Mouse (Mus musculus) limb, embryonic 11.5 days (tissue): ENCODE data around the gene Ppp1r14a. TPM values are rescaled to one million over a fixed set of nuclear protein-coding genes. Genes with fewer than 3 reads are reported as not detected.

Source experiments
- ATAC-seq: fragments of 200-750 bp; cut with Nextera tagmentation; 2 replicates; pipeline ENCODE4 v1.8.0; 2017; ENCODE audit warnings: low read depth; ENCODE audit not compliant: insufficient number of reproducible peaks, low FRiP score, low TSS enrichment
- DNase-seq: peaks from one replicate; pipeline ENCODE4 v3.0.0-alpha.2; 2015; ENCODE audit warnings: low spot score
- H3K27ac ChIP-seq: fragments of 300-500 bp; sonication (generic); replicated peaks from 2 replicates; pipeline ENCODE4 v1.5.1; 2014; ENCODE audit warnings: low read depth, mild to moderate bottlenecking, low read length
- H3K27me3 ChIP-seq: fragments of 300-500 bp; sonication (generic); 2 replicates; pipeline ENCODE4 v1.6.1; 2014; ENCODE audit warnings: mild to moderate bottlenecking, low read length, mixed read lengths; ENCODE audit not compliant: control insufficient read depth, insufficient read depth
- H3K36me3 ChIP-seq: fragments of 300-500 bp; sonication (generic); 2 replicates; pipeline ENCODE4 v1.6.1; 2014; ENCODE audit warnings: mild to moderate bottlenecking, low read length, moderate library complexity, mixed read lengths; ENCODE audit not compliant: control insufficient read depth, insufficient read depth
- H3K4me1 ChIP-seq: fragments of 300-500 bp; sonication (generic); 2 replicates; pipeline ENCODE4 v1.6.1; 2014; ENCODE audit warnings: low read length, mixed read lengths; ENCODE audit not compliant: control insufficient read depth, insufficient read depth
- H3K4me2 ChIP-seq: fragments of 300-500 bp; sonication (generic); 2 replicates; pipeline ENCODE4 v1.6.1; 2014; ENCODE audit warnings: low read depth, mild to moderate bottlenecking, moderate library complexity; ENCODE audit not compliant: severe bottlenecking
- H3K4me3 ChIP-seq: fragments of 300-500 bp; sonication (generic); 2 replicates; pipeline ENCODE4 v1.5.1; 2014; ENCODE audit warnings: low read depth, low read length
- H3K9ac ChIP-seq: fragments of 300-500 bp; sonication (generic); 2 replicates; pipeline ENCODE4 v1.6.1; 2014; ENCODE audit warnings: mild to moderate bottlenecking, low read length
- H3K9me3 ChIP-seq: fragments of 300-500 bp; sonication (generic); 2 replicates; pipeline ENCODE4 v1.6.1; 2016; ENCODE audit warnings: low read length; ENCODE audit not compliant: control insufficient read depth
- WGBS: fragments of 180-500 bp; shearing (Covaris S2); extraction: QIAGEN DNeasy Blood & Tissue Kit; methylation state at CpG from one replicate; pipeline ENCODE4 v1.1.7; 2014; 5-methylcytosine and 5-hydroxymethylcytosine counted together
- polyA plus RNA-seq: library from polyadenylated mRNA; unstranded; fragments of >200 nt; fragmentation: Nextera tagmentation; extraction: Ambion mirVana; gene quantifications from 2 replicates; pipeline ENCODE4 v1.2.1, GENCODE M21; 2014

Gene Ppp1r14a
- 3.5 and 3.8 TPM in 2 replicates for polyA plus RNA-seq

DNA sequence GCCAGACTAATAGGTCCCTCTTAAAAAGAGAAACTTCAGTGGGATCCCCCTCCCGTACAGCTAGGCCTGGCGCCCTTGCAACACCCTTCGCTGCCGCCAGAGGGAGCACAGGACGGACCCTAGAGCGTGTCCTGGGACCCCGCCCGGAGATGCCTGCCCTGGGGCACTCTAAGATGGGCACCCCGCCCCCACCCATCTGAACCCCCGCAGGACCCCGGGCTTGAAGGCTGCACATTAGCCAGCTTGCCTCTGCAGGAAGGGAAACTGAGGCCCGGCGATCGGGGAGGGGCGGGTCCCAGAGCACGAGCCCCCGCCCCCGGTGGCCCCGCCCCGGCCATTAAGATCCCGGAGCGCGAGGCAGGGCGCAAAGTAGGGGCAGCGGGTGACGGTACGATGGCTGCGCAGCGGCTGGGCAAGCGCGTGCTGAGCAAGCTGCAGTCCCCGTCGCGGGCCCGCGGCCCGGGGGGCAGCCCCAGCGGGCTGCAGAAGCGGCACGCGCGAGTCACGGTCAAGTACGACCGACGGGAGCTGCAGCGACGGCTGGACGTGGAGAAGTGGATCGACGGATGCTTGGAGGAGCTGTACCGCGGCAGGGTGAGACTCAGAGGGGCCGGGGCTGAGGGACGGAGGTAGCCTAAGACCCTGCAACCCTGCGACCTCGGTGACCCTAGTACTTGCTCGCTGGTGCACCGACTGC lies at the start of gene Ppp1r14a:
Ppp1r14a (plus strand) TSS at position 367 of the 697 bp plus-strand sequence.
- no peaks in the 10 kb centered on the region for H3K9me3 ChIP-seq
- H3K4me2 ChIP-seq, result peak within 1 kb of the TSS; percentile 79
- no peaks in the 10 kb centered on the region for H3K36me3 ChIP-seq
- H3K27me3 ChIP-seq, result peaks cover 3% of the 10 kb centered on the region; the same call in 1 of the 2 replicates
- peak within 1 kb of the TSS; percentile 38 for H3K9ac ChIP-seq
- no peak within 1 kb of the TSS for H3K27ac ChIP-seq
- under 1% methylated on average over 54 of the region's 59 CpGs for WGBS
- peak; percentile 92 for DNase-seq
- peak within 1 kb of the TSS; percentile 53 for H3K4me3 ChIP-seq
- peaks cover 30% of the 10 kb centered on the region for H3K4me1 ChIP-seq
- ATAC-seq, result no peak

GRCm38 (mm10) chr7:29244732-29245416 lies 44.2 kb upstream of the Ppp1r14a start:
- DNase-seq (no peak), ATAC-seq (no peak)
- Histone ChIP-seq H3K9me3 (no peaks in the 10 kb centered on the region), H3K36me3 (peaks cover 14% of the 10 kb centered on the region), H3K9ac (no peak overlapping the region), H3K27ac (no peak overlapping the region), H3K4me2 (no peak overlapping the region), H3K27me3 (0 out of 2 replicates have a peak, but pooled peaks cover 3% of the 10 kb centered on the region), H3K4me3 (no peak overlapping the region), H3K4me1 (peaks cover 6% of the 10 kb centered on the region)
- WGBS, result 89% methylated on average over 7 of the region's 7 CpGs

DNA sequence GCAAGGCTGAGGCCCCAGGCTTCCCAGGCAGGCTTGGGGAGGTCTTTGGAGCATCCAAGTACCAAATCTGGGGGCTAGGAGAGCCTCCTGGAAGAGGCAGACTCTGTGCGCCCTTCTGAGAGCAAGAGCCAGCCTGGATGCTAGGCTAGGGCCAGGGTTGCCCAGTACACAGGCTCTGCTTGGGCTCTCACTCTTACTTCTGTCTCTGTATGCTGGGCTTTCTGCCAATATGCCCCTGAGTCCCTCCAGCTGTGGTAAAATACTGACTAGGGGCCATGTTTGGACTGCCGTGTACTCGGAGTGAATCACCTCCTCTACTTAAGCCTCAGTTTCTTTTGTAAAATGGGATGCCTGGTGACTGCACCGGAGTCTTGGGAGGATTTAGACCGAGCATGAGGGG lies 43.1 kb upstream of the Ppp1r14a start:
- H3K27me3 ChIP-seq, result 0 out of 2 replicates have a peak, but pooled peaks cover 3% of the 10 kb centered on the region
- no peaks in the 10 kb centered on the region for H3K9me3 ChIP-seq
- no peak overlapping the region for H3K4me3 ChIP-seq
- H3K4me2 ChIP-seq, result no peak overlapping the region
- peaks cover 6% of the 10 kb centered on the region for H3K4me1 ChIP-seq
- WGBS, result 93% methylated on average over 5 of the region's 5 CpGs
- peaks cover 14% of the 10 kb centered on the region for H3K36me3 ChIP-seq
- no peak overlapping the region for H3K9ac ChIP-seq
- H3K27ac ChIP-seq, result no peak overlapping the region
- ATAC-seq (no peak), DNase-seq (no peak)

DNA sequence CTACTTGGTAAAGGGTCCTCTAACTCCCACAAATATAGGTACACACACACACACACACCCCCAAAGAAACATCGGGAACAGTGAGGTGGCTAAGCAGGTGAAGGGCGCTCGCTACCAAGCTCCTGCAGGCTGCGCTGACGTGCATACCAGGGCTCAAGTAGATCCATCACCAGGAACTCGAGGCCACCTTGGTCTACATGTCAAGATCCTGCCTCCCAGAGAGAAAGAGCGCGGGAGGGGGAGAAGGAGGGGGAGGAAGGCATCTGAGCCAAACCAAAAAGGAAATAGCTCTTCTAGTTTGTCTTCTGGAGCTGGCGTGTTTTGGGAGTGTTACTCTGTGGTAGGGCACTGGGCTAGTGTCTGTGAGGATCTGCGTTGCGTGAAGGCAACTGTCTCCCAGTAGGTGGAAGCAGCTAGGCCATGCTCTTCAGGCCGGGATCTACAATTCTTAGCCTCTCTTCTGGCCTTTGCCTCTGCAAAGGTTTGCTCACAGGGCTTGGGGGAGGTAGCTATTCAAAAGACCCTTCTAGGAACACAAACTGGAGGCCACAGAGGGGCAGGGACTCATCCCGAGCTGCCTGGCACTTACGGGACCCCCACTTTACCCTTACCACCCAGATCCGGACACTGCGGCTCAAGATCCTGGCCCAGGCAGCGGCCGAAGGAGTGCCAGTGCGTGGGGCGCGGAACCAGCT lies 42.3 kb upstream of the Ppp1r14a start:
- DNase-seq, result no peak

DNA sequence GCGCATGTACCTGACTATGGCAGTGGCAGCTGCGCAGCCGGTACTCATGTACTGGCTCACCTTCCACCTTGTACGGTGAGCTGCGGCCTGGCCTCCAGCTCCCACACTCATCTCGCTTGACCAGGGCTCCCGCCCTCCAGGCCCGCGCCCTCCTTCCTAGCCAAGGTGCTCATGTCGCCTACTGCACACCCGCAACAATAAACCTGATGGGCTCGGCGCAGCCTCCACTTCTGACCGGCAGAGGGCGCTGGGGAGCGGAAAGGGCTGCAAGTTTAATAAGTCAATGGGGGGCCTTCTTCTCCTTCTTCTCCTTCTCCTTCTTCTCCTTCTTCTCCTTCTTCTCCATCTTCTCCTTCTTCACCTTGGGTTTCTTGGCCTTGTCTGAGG lies 41.8 kb upstream of the Ppp1r14a start:
- Histone ChIP-seq H3K4me1 (peaks cover 6% of the 10 kb centered on the region), H3K9ac (no peak overlapping the region), H3K4me3 (peak overlapping the region; percentile 14; the same call in 1 of the 2 replicates), H3K9me3 (no peaks in the 10 kb centered on the region), H3K27me3 (0 out of 2 replicates have a peak, but pooled peaks cover 3% of the 10 kb centered on the region), H3K27ac (no peak overlapping the region), H3K4me2 (peak overlapping the region; percentile 50), H3K36me3 (peaks cover 14% of the 10 kb centered on the region)
- ATAC-seq (peak; percentile 20), DNase-seq (peak; percentile 91)
- 20% methylated on average over 16 of the region's 16 CpGs for WGBS

More for the DNA sequence above, 42.3 kb upstream of the Ppp1r14a start:
- Histone ChIP-seq H3K27ac (no peak overlapping the region), H3K4me3 (no peak overlapping the region), H3K9me3 (no peaks in the 10 kb centered on the region), H3K9ac (no peak overlapping the region), H3K4me2 (no peak overlapping the region), H3K4me1 (peaks cover 6% of the 10 kb centered on the region), H3K27me3 (0 out of 2 replicates have a peak, but pooled peaks cover 3% of the 10 kb centered on the region), H3K36me3 (peaks cover 14% of the 10 kb centered on the region)
- no peak for ATAC-seq
- 86% methylated on average over 21 of the region's 21 CpGs for WGBS

DNA sequence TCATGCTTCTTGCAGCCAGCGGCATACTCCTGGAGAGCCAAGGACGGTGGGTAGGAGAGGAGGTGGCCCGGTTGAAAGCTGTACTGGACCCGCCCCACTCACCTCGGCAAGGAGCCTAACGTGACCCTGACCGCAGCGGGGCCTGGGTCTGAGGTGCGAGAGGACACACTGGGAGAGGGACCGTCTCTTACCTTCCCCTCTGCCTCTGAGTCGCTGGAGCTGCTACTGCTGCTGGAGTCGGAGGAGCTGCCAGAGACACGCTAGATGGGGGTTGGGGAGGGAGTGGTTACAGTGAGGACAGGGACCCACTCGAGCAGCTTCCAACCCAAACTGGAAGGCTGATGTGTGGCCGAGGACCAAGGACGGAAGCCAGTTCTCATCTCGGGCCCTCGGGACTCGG lies 41.4 kb upstream of the Ppp1r14a start:
- H3K4me1 ChIP-seq, result peaks cover 6% of the 10 kb centered on the region
- H3K9me3 ChIP-seq, result no peaks in the 10 kb centered on the region
- ATAC-seq, result no peak
- DNase-seq, result peak; percentile 49
- H3K4me2 ChIP-seq, result peak overlapping the region; percentile 50
- H3K27ac ChIP-seq, result no peak overlapping the region
- 12% methylated on average over 19 of the region's 19 CpGs for WGBS
- H3K9ac ChIP-seq, result 0 out of 2 replicates have a peak overlapping the region, but pooled peaks have one; percentile 12
- peak overlapping the region; percentile 14; the same call in 1 of the 2 replicates for H3K4me3 ChIP-seq
- H3K27me3 ChIP-seq, result 0 out of 2 replicates have a peak, but pooled peaks cover 3% of the 10 kb centered on the region
- peaks cover 14% of the 10 kb centered on the region for H3K36me3 ChIP-seq

DNA sequence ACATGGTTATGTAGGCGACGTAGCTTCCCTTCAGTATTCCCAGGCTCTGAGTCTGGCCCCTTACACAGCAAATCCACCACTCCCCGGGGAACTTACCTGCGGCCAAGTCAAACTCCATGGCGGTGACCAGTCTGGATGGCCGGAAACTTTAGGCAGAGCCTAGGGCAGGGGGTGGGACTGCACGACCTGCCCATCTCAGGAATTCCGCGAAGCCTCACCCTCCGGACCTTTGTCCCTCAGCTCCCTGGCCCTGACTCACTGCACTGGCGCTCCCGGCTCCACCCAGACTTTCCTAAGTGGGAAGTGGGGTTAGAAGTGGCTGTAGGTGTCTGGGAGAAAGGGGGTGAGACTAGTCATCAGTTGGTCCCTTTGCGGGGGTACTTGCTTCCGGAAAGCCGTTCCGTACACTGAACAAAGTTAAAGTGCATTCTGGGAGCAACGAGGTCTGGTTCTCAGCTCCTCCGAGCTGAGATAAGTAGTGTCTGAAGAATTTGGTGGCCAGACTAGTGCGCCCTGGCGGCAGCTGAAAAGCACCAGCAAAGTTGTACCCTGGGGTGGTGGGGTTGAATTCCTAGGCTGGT lies 40.8 kb upstream of the Ppp1r14a start, which contains the start of gene 2200002D01Rik:
2200002D01Rik (minus strand) TSS at position 206 of the 581 bp plus-strand sequence.
- 7% methylated on average over 20 of the region's 20 CpGs for WGBS
- peak within 1 kb of the TSS; percentile 50 for H3K4me2 ChIP-seq
- peaks cover 14% of the 10 kb centered on the region for H3K36me3 ChIP-seq
- H3K4me3 ChIP-seq, result peak within 1 kb of the TSS; percentile 14
- no peaks in the 10 kb centered on the region for H3K9me3 ChIP-seq
- H3K9ac ChIP-seq, result peak within 1 kb of the TSS; percentile 48; the same call in 1 of the 2 replicates
- peaks cover 6% of the 10 kb centered on the region for H3K4me1 ChIP-seq
- no peak for ATAC-seq
- no peak within 1 kb of the TSS for H3K27ac ChIP-seq
- 0 out of 2 replicates have a peak, but pooled peaks cover 3% of the 10 kb centered on the region for H3K27me3 ChIP-seq
- peak; percentile 40 for DNase-seq
